ENCODE assay signal across 8 mouse cellular contexts in the genomic region with DNA sequence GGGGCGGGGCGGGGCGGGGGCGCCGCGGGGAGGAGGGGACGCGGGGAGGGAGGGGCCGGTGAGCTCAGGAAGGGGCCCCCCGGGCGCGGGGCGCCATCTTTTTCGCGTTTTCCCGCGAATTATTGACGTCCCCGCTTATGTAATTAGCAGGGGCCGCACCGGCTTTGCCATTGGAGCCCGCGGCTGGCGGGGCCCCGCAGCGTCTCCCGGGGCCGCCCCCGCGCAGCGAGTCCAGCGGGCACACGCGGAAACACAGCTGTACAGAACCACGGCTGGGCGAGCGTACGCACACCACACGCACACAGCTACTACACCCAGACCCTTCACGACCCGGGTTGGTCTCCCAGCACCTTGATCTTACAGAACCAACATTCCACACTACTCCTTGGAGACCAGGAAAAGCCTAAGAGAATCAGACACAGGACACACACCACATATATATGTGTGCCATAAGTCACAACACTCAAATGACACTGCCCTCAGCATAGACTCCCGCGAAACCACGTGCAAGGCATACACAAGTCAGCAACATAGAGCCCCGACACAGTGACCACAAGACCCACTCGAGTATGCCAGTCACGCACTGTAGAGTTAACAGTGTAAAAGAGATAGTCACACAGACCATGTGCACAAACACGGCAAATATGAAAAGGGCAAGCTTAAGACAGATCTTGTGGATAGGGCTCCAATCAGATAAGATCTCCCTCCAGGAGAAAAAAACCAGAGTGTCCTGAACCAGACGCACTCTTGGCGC. TPM values are rescaled to one million over a fixed set of nuclear protein-coding genes. Genes with fewer than 3 reads are reported as not detected.
DNase-seq lines count a peak whose midpoint lies in the region; ATAC-seq lines count a peak whose summit lies in the region.

No protein-coding gene starts in this region.

- H3K27me3 ChIP-seq in embryonic facial prominence, embryonic 11.5 days (ENCODE audit: control insufficient read depth, insufficient read depth, low read length), result peaks cover 23% of the 10 kb centered on the region

- H3K4me2 ChIP-seq in embryonic facial prominence, embryonic 11.5 days (ENCODE audit: low read depth, low read length), result peak overlapping the region; percentile 98

- no peaks in the 10 kb centered on the region for H3K36me3 ChIP-seq in embryonic facial prominence, embryonic 11.5 days (replicated peaks; ENCODE audit: control insufficient read depth, insufficient read depth, low read depth, low read length)

- peak overlapping the region; percentile 63 for H3K4me3 ChIP-seq in embryonic facial prominence, embryonic 11.5 days (ENCODE audit: low read depth, low read length)

- no peaks in the 10 kb centered on the region; the same call in 1 of the 2 replicates for H3K4me1 ChIP-seq in embryonic facial prominence, embryonic 11.5 days (ENCODE audit: control insufficient read depth, insufficient read depth, low read length)

- H3K9me3 ChIP-seq in embryonic facial prominence, embryonic 11.5 days (replicated peaks; ENCODE audit: control insufficient read depth, low read length), result no peaks in the 10 kb centered on the region

- H3K9ac ChIP-seq in embryonic facial prominence, embryonic 11.5 days (replicated peaks; ENCODE audit: low read length), result peak overlapping the region; percentile 59

- H3K27ac ChIP-seq in embryonic facial prominence, embryonic 11.5 days (replicated peaks; ENCODE audit: low read depth, low read length), result no peak overlapping the region

- intact Hi-C loops in heart, postnatal 14 days (cut with DNase I), result no loop called here

- DNase-seq in urinary bladder, postnatal 25 days (ENCODE audit: low spot score), result peak; percentile 49
- DNase-seq in urinary bladder, postnatal 10 days (ENCODE audit: low spot score), result no peak
- peak; percentile 34 for DNase-seq in embryonic facial prominence, embryonic 11.5 days (ENCODE audit: low spot score)
- DNase-seq in heart, postnatal 14 days, result peak; percentile 45 to 60
- DNase-seq in kidney, postnatal 4 days, result peak; percentile 55 to 67
- DNase-seq in lung, postnatal 10 days, result peak; percentile 29
- peak; percentile 29 for DNase-seq in right cerebral cortex, adult 18-20 months
- no peak for DNase-seq in frontal cortex, postnatal 25 days (ENCODE audit: low spot score in 2 of 2)

- 5% methylated on average over 37 of the region's 50 CpGs for WGBS in embryonic facial prominence, embryonic 11.5 days

- peak; percentile 42; the same call in 1 of the 2 replicates for ATAC-seq in embryonic facial prominence, embryonic 11.5 days (replicated peaks; ENCODE audit: insufficient number of reproducible peaks, low FRiP score, low TSS enrichment, low read depth)

RNA-seq across cellular contexts. Expression of gene Phf19, which starts 0.4 kb away (rescaled TPM):
- polyA plus RNA-seq in embryonic facial prominence, embryonic 11.5 days (2014; fragmentation: Nextera tagmentation; extraction: Ambion mirVana), result 2.2 and 2.3 TPM in 2 replicates
- 1 to 10 TPM; 1.9 TPM for total RNA-seq in heart, postnatal 14 days (2021)

RNA-seq across cellular contexts. Expression of gene Psmd5, which starts 39.5 kb away (rescaled TPM):
- 114 and 128 TPM in 2 replicates for polyA plus RNA-seq in embryonic facial prominence, embryonic 11.5 days (2014; fragmentation: Nextera tagmentation; extraction: Ambion mirVana)
- total RNA-seq in heart, postnatal 14 days (2021), result 10 to 100 TPM; 15.2 to 16.5 TPM

RNA-seq across cellular contexts. Expression of gene Cutal, which starts 40.0 kb away (rescaled TPM):
- 0.15 and 0.32 TPM in 2 replicates for polyA plus RNA-seq in embryonic facial prominence, embryonic 11.5 days (2014; fragmentation: Nextera tagmentation; extraction: Ambion mirVana)
- total RNA-seq in heart, postnatal 14 days (2021), result 1 to 10 TPM; 1.1 to 1.2 TPM

RNA-seq across cellular contexts. Expression of gene Traf1, which starts 47.3 kb away (rescaled TPM):
- 0.35 and 1.1 TPM in 2 replicates for polyA plus RNA-seq in embryonic facial prominence, embryonic 11.5 days (2014; fragmentation: Nextera tagmentation; extraction: Ambion mirVana)
- total RNA-seq in heart, postnatal 14 days (2021), result 1 to 10 TPM; 1.3 to 1.7 TPM

Comparison
In these comparisons a context has a peak if more than half of its experiments do, and no peak if none do; other contexts are left out.
1. DNase-seq: peak in urinary bladder, postnatal 25 days (single experiment), embryonic facial prominence, embryonic 11.5 days (single experiment), heart, postnatal 14 days (2 of 2), kidney, postnatal 4 days (2 of 2), lung, postnatal 10 days (single experiment) and right cerebral cortex, adult 18-20 months (single experiment); none in urinary bladder, postnatal 10 days (single experiment) and frontal cortex, postnatal 25 days (0 of 2).